Comparison of ENCODE assay signal across 7 mouse cellular contexts in genomic region chr2:71453161-71453916, GRCm38 (mm10). TPM values are rescaled to one million over a fixed set of nuclear protein-coding genes. Genes with fewer than 3 reads are reported as not detected.
DNase-seq lines count a peak whose midpoint lies in the region; ATAC-seq lines count a peak whose summit lies in the region.

Metap1d (plus strand) TSS chr2:71453276.

- H3K36me3 ChIP-seq in intestine, embryonic 16.5 days (ENCODE audit: control insufficient read depth, insufficient read depth, low read length): no peaks in the 10 kb centered on the region
- no peaks in the 10 kb centered on the region for H3K36me3 ChIP-seq in midbrain, embryonic 11.5 days (ENCODE audit: control insufficient read depth, insufficient read depth, low read length)

- H3K4me3 ChIP-seq in intestine, embryonic 16.5 days (ENCODE audit: low read length): peak within 1 kb of the TSS; percentile 63
- peak within 1 kb of the TSS; percentile 74 for H3K4me3 ChIP-seq in midbrain, embryonic 11.5 days (ENCODE audit: low read depth, low read length)

- H3K4me1 ChIP-seq in intestine, embryonic 16.5 days (ENCODE audit: control insufficient read depth, insufficient read depth, low read length): no peaks in the 10 kb centered on the region
- H3K4me1 ChIP-seq in midbrain, embryonic 11.5 days (ENCODE audit: control insufficient read depth, insufficient read depth, low read length): 0 out of 2 replicates have a peak, but pooled peaks cover 4% of the 10 kb centered on the region

- WGBS in intestine, embryonic 16.5 days: under 1% methylated on average over 61 of the region's 61 CpGs
- under 1% methylated on average over 61 of the region's 61 CpGs for WGBS in midbrain, embryonic 11.5 days

- intact Hi-C loops in left cerebral cortex, postnatal 36 days (cut with DNase I): loop anchor here (5.0 to 10.0 kb wide), 2 partner anchors 74 to 361 kb away; partner anchors contain the start of gene Dlx1

- H3K27ac ChIP-seq in intestine, embryonic 16.5 days (ENCODE audit: low read length): 0 out of 2 replicates have a peak within 1 kb of the TSS, but pooled peaks have one; percentile 14
- no peak within 1 kb of the TSS for H3K27ac ChIP-seq in midbrain, embryonic 11.5 days (ENCODE audit: low read depth, low read length)

- H3K4me2 ChIP-seq in intestine, embryonic 16.5 days (ENCODE audit: low read depth, low read length): peak within 1 kb of the TSS; percentile 95
- H3K4me2 ChIP-seq in midbrain, embryonic 11.5 days: peak within 1 kb of the TSS; percentile 73

- no peaks in the 10 kb centered on the region for H3K9me3 ChIP-seq in intestine, embryonic 16.5 days (ENCODE audit: control insufficient read depth, low read length)
- no peaks in the 10 kb centered on the region for H3K9me3 ChIP-seq in midbrain, embryonic 11.5 days (ENCODE audit: control insufficient read depth, low read length)

- no peaks in the 10 kb centered on the region for H3K27me3 ChIP-seq in intestine, embryonic 16.5 days (replicated peaks; ENCODE audit: control insufficient read depth, insufficient read depth, low read length)
- H3K27me3 ChIP-seq in midbrain, embryonic 11.5 days (ENCODE audit: control insufficient read depth, insufficient read depth, low read length): peaks cover 5% of the 10 kb centered on the region; the same call in 1 of the 2 replicates

- peak; percentile 91 for DNase-seq in adrenal gland, adult 8-10 months
- DNase-seq in embryo, embryonic 9.5 days (ENCODE audit: extremely low spot score): peak; percentile 95
- peak; percentile 89 to 95 for DNase-seq in gastrocnemius, postnatal 4 days (ENCODE audit: low spot score in 2 of 2)
- DNase-seq in left cerebral cortex, postnatal 36 days (ENCODE audit: low spot score in 2 of 2): peak; percentile 95 to 96
- peak; percentile 99 for DNase-seq in midbrain, embryonic 11.5 days (ENCODE audit: low spot score, missing footprints)
- peak; percentile 92 for DNase-seq in skeletal muscle tissue, adult 2 months (ENCODE audit: low read depth, low spot score)

- ATAC-seq in intestine, embryonic 16.5 days: peak; percentile 98
- ATAC-seq in midbrain, embryonic 11.5 days (ENCODE audit: low FRiP score): peak; percentile 97

- peak within 1 kb of the TSS; percentile 82 for H3K9ac ChIP-seq in intestine, embryonic 16.5 days (ENCODE audit: low read depth, low read length)
- H3K9ac ChIP-seq in midbrain, embryonic 11.5 days (ENCODE audit: low read length): peak within 1 kb of the TSS; percentile 68

RNA-seq across cellular contexts. Expression of gene Metap1d, which starts in this region (rescaled TPM):
- total RNA-seq in adrenal gland, adult 8-10 months (2022): 10 to 100 TPM; 29.7 to 44.5 (median 37.1) TPM
- 10 to 100 TPM; 25.1 to 28.4 TPM for total RNA-seq in gastrocnemius, postnatal 4 days (2021)
- 32.6 and 34.9 TPM in 2 replicates for polyA plus RNA-seq in intestine, embryonic 16.5 days (2015; fragmentation: Nextera tagmentation; extraction: Ambion mirVana)
- 10 to 100 TPM; 12.3 to 19.6 TPM for total RNA-seq in left cerebral cortex, postnatal 36 days (2021)
- 31.6 and 32.8 TPM in 2 replicates for polyA plus RNA-seq in midbrain, embryonic 11.5 days (2014; fragmentation: Nextera tagmentation; extraction: Ambion mirVana)
